Mouse (Mus musculus): ENCODE results near the gene Tceal5. TPM values are rescaled to one million over a fixed set of nuclear protein-coding genes. Genes with fewer than 3 reads are reported as not detected.
"Not testable (repeated sequence)": the region's sequence is repeated elsewhere in the genome, so short reads cannot be mapped to it uniquely, and the experiment has no call there.

Gene Tceal5
- 100 to 1,000 TPM; 110 to 134 TPM for total RNA-seq (2021)
- long read RNA-seq, experiment 1, transcript Tceal5-201 (3 exons, 1,044 nt): major isoform, 26 of 32 reads
- long read RNA-seq, experiment 1, partial matches to known transcripts: 1 of 32 reads
- long read RNA-seq, experiment 1, other reads (novel, unspliced or antisense): 5 of 32 reads
- long read RNA-seq, experiment 2, transcript Tceal5-201 (3 exons, 1,044 nt): major isoform, 43 of 58 reads
- long read RNA-seq, experiment 2, partial matches to known transcripts: 1 of 58 reads
- long read RNA-seq, experiment 2, other reads (novel, unspliced or antisense): 14 of 58 reads

- DNase-seq (ENCODE audit: low spot score in 2 of 2): peak; percentile 37 to 55
Observed at GRCm38 (mm10) chrX:136203664-136204066, at the start of gene Tceal5. TSS of gene Tceal5 (minus strand) at chrX:136203876.

GRCm38 (mm10) chrX:136252023-136252729 lies 48.5 kb upstream of the Tceal5 start:
- DNase-seq (ENCODE audit: low spot score in 2 of 2): no peak

- DNase-seq (ENCODE audit: low spot score in 2 of 2): no peak
Observed at GRCm38 (mm10) chrX:136249671-136250070, 46.0 kb upstream of the Tceal5 start.

GRCm38 (mm10) chrX:136248811-136249210 lies 45.1 kb upstream of the Tceal5 start:
- no peak for DNase-seq (ENCODE audit: low spot score in 2 of 2)

GRCm38 (mm10) chrX:136245521-136246071 lies 41.9 kb upstream of the Tceal5 start:
- peak in 1 of 2 experiments; percentile 4 for DNase-seq (ENCODE audit: low spot score in 2 of 2)

GRCm38 (mm10) chrX:136244574-136245229 lies 41.0 kb upstream of the Tceal5 start, which contains the start of gene Tceal9:
TSS of gene Tceal9 (plus strand) at chrX:136245079.
- peak; percentile 47 to 69 for DNase-seq (ENCODE audit: low spot score in 2 of 2)

- no peak for DNase-seq (ENCODE audit: low spot score in 2 of 2)
Observed at GRCm38 (mm10) chrX:136243181-136243580, 39.5 kb upstream of the Tceal5 start.

- DNase-seq (ENCODE audit: low spot score in 2 of 2): peak in 1 of 2 experiments; percentile 31
Observed at GRCm38 (mm10) chrX:136238118-136238517, 34.4 kb upstream of the Tceal5 start.

- no peak for DNase-seq (ENCODE audit: low spot score in 2 of 2)
Observed at GRCm38 (mm10) chrX:136227768-136228167, 24.1 kb upstream of the Tceal5 start.

- no peak for DNase-seq (ENCODE audit: low spot score in 2 of 2)
Observed at GRCm38 (mm10) chrX:136223714-136224113, 20.0 kb upstream of the Tceal5 start.

- no peak for DNase-seq (ENCODE audit: low spot score in 2 of 2)
Observed at GRCm38 (mm10) chrX:136216303-136216702, 12.6 kb upstream of the Tceal5 start.

- not testable (repeated sequence) for DNase-seq (ENCODE audit: low spot score in 2 of 2)
Observed at GRCm38 (mm10) chrX:136214729-136215677, 11.3 kb upstream of the Tceal5 start, which contains the start of the genes Tceal7 and Bex1. TSS of gene Tceal7 (plus strand) at chrX:136214779. TSS of gene Bex1 (minus strand) at chrX:136215513.

GRCm38 (mm10) chrX:136213396-136213795 lies 9.7 kb upstream of the Tceal5 start:
- DNase-seq (ENCODE audit: low spot score in 2 of 2): no peak

- no peak for DNase-seq (ENCODE audit: low spot score in 2 of 2)
Observed at GRCm38 (mm10) chrX:136204406-136204805, 730 bp upstream of the Tceal5 start.

- peak in 1 of 2 experiments; percentile 7 for DNase-seq (ENCODE audit: low spot score in 2 of 2)
Observed at GRCm38 (mm10) chrX:136203257-136203656, 419 bp downstream of the Tceal5 start.

- no peak for DNase-seq (ENCODE audit: low spot score in 2 of 2)
Observed at GRCm38 (mm10) chrX:136196873-136197272, 6.8 kb downstream of the Tceal5 start.

GRCm38 (mm10) chrX:136195193-136195944 lies 8.3 kb downstream of the Tceal5 start:
- DNase-seq (ENCODE audit: low spot score in 2 of 2): no peak

GRCm38 (mm10) chrX:136183107-136183506 lies 20.6 kb downstream of the Tceal5 start:
- no peak for DNase-seq (ENCODE audit: low spot score in 2 of 2)

- DNase-seq (ENCODE audit: low spot score in 2 of 2): no peak
Observed at GRCm38 (mm10) chrX:136180897-136181553, 22.7 kb downstream of the Tceal5 start.
